Comparison of ENCODE assay signal across 37 mouse cellular contexts in the genomic region with DNA sequence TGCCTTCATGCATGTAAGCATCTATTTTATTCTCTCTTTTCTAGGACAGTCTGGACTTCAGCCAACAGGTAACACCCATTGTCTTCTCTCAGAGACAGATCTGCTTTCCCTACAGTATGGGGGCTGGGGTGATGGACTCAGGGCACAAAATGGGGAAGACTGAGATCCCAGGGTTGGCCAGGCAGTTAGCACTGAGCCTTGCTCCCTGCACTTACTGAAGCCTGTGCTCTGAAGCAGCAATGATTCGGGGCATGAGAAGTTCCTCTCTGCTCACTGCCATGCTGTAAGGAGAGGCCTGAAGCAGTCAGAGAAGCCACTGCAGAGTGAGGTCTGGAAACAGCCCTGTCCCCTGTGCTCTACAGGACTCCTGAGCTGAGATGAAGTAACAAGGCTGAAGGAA. TPM values are rescaled to one million over a fixed set of nuclear protein-coding genes. Genes with fewer than 3 reads are reported as not detected.
"Had no signal": no experiment of that assay in that cellular context is flagged by ENCODE, and none has a peak within 500 bp of the region (broad histone marks: within the 10 kb centered on the region; RNA-seq: fewer than 3 reads in every experiment).

No protein-coding gene starts in this region.

- H3K36me3 ChIP-seq: embryonic facial prominence, embryonic 10.5 days; embryonic facial prominence, embryonic 12.5 days; embryonic facial prominence, embryonic 13.5 days; embryonic facial prominence, embryonic 15.5 days; forebrain, embryonic 10.5 days; forebrain, embryonic 12.5 days; forebrain, embryonic 15.5 days had no signal

- H3K27me3 ChIP-seq: embryonic facial prominence, embryonic 12.5 days; forebrain, embryonic 13.5 days; forebrain, embryonic 15.5 days had no signal

- DNase-seq: cerebellum, adult 8-10 months; cerebellum, adult 9-10 months; cerebellum, adult 9-11 months; cerebellum, postnatal 10 days; cerebellum, postnatal 14 days; cerebellum, postnatal 25 days; cerebellum, postnatal 36 days; embryo, embryonic 11 days; forebrain, postnatal 0 days; gastrocnemius, adult 2 months; gastrocnemius, postnatal 10 days; gastrocnemius, postnatal 14 days; gastrocnemius, postnatal 25 days; gastrocnemius, postnatal 36 days; heart, adult 18-20 months; heart, adult 2 months had no signal

RNA-seq across cellular contexts. Expression of a gene that starts 9.8 kb away (rescaled TPM):
- polyA plus RNA-seq: erythroblast, embryonic 14.5 days had no signal

RNA-seq across cellular contexts. Expression of a gene that starts 10.0 kb away (rescaled TPM):
- total RNA-seq: common myeloid progenitor, adult 5-6 weeks; forebrain, postnatal 0 days; gastrocnemius, adult 18-20 months; gastrocnemius, adult 2 months; gastrocnemius, adult 8-10 months; gastrocnemius, postnatal 10 days; gastrocnemius, postnatal 14 days; gastrocnemius, postnatal 25 days; gastrocnemius, postnatal 36 days; gastrocnemius, postnatal 4 days; granulocyte monocyte progenitor cell, adult 5-6 weeks; heart, adult 2 months; heart, adult 8-10 months had no signal
- polyA plus RNA-seq: cortical plate, adult 2 months; embryonic facial prominence, embryonic 10.5 days; embryonic facial prominence, embryonic 11.5 days; embryonic facial prominence, embryonic 12.5 days; embryonic facial prominence, embryonic 13.5 days; embryonic facial prominence, embryonic 14.5 days; embryonic facial prominence, embryonic 15.5 days; erythroblast, embryonic 14.5 days; forebrain, embryonic 10.5 days; forebrain, embryonic 11.5 days; forebrain, embryonic 12.5 days; forebrain, embryonic 13.5 days; forebrain, embryonic 14.5 days; forebrain, embryonic 16.5 days had no signal

RNA-seq across cellular contexts. Expression of a gene that starts 27.9 kb away (rescaled TPM):
- polyA plus RNA-seq: embryonic facial prominence, embryonic 10.5 days; embryonic facial prominence, embryonic 11.5 days; erythroblast, embryonic 14.5 days; forebrain, embryonic 11.5 days; forebrain, embryonic 12.5 days; forebrain, embryonic 15.5 days; forebrain, embryonic 16.5 days had no signal

RNA-seq across cellular contexts. Expression of a gene that starts 39.1 kb away (rescaled TPM):
- total RNA-seq: common myeloid progenitor, adult 5-6 weeks; forebrain, postnatal 0 days; granulocyte monocyte progenitor cell, adult 5-6 weeks had no signal
- polyA plus RNA-seq: cortical plate, adult 2 months; embryonic facial prominence, embryonic 10.5 days; embryonic facial prominence, embryonic 12.5 days; embryonic facial prominence, embryonic 14.5 days; erythroblast, embryonic 14.5 days; forebrain, embryonic 10.5 days; forebrain, embryonic 11.5 days; forebrain, embryonic 12.5 days; forebrain, embryonic 13.5 days; forebrain, embryonic 14.5 days; forebrain, embryonic 16.5 days; forebrain, postnatal 0 days had no signal
